10 mouse cellular contexts compared by ENCODE assay signal in genomic region chr9:115760496-115760895, GRCm38 (mm10).
DNase-seq lines count a peak whose midpoint lies in the region; ATAC-seq lines count a peak whose summit lies in the region.
"Had no signal": no experiment of that assay in that cellular context is flagged by ENCODE, and none has a peak within 500 bp of the region (broad histone marks: within the 10 kb centered on the region; RNA-seq: fewer than 3 reads in every experiment).

No protein-coding gene starts in this region.

- H3K4me2 ChIP-seq in forebrain, embryonic 15.5 days (replicated peaks) = no peak overlapping the region
- H3K4me2 ChIP-seq: midbrain, embryonic 15.5 days had no signal

- no peak for ATAC-seq in forebrain, embryonic 15.5 days (replicated peaks)
- ATAC-seq: midbrain, embryonic 15.5 days; Patski had no signal

- H3K9ac ChIP-seq in forebrain, embryonic 15.5 days (replicated peaks) = no peak overlapping the region
- H3K9ac ChIP-seq: midbrain, embryonic 15.5 days had no signal

- H3K4me1 ChIP-seq in forebrain, embryonic 15.5 days = no peaks in the 10 kb centered on the region; the same call in 1 of the 2 replicates

- WGBS in forebrain, embryonic 15.5 days = 54% methylated on average over 2 of the region's 2 CpGs

- no peaks in the 10 kb centered on the region for H3K36me3 ChIP-seq in forebrain, embryonic 15.5 days
- H3K36me3 ChIP-seq: midbrain, embryonic 15.5 days had no signal

- H3K4me3 ChIP-seq in forebrain, embryonic 15.5 days = no peak overlapping the region
- H3K4me3 ChIP-seq: midbrain, embryonic 15.5 days had no signal

- intact Hi-C loops in heart, postnatal 25 days (cut with DNase I) = no loop called here

- no peaks in the 10 kb centered on the region for H3K9me3 ChIP-seq in forebrain, embryonic 15.5 days
- H3K9me3 ChIP-seq: midbrain, embryonic 15.5 days had no signal

- H3K27ac ChIP-seq in forebrain, embryonic 15.5 days (replicated peaks) = no peak overlapping the region

- peak; percentile 87 for DNase-seq in heart, adult 11 months
- DNase-seq in heart, postnatal 25 days (ENCODE audit: low spot score) = no peak
- DNase-seq in embryo, embryonic 9.5 days (ENCODE audit: extremely low spot score) = peak; percentile 26
- peak; percentile 39 for DNase-seq in kidney, postnatal 14 days
- peak; percentile 14 for DNase-seq in lung, postnatal 14 days
- no peak for DNase-seq in cerebellum, adult 9-10 months
- no peak for DNase-seq in retina, embryonic 14.5 days (ENCODE audit: low spot score)

- H3K27me3 ChIP-seq in forebrain, embryonic 15.5 days = no peaks in the 10 kb centered on the region
- H3K27me3 ChIP-seq: midbrain, embryonic 15.5 days; Patski had no signal

Comparison
In these comparisons a context has a peak if more than half of its experiments do, and no peak if none do; other contexts are left out.
1. DNase-seq: peak in heart, adult 11 months (single experiment), embryo, embryonic 9.5 days (single experiment), kidney, postnatal 14 days (single experiment) and lung, postnatal 14 days (single experiment); none in heart, postnatal 25 days (single experiment), cerebellum, adult 9-10 months (single experiment) and retina, embryonic 14.5 days (single experiment).